Mouse (Mus musculus) left cerebral cortex, adult 6 months (tissue): Measurements from ENCODE around the gene Lrfn4. TPM values are rescaled to one million over a fixed set of nuclear protein-coding genes. Genes with fewer than 3 reads are reported as not detected.

ENCODE experiments used
- long read RNA-seq, 2 experiments: library from polyadenylated mRNA; unstranded; transcript quantifications; one replicate each; pipeline ENCODE4 v2.0.0; 2019 to 2020
- polyA plus RNA-seq: library from polyadenylated mRNA; unstranded; fragments of <200 nt; fragmentation: Nextera tagmentation; gene quantifications from 2 replicates; pipeline ENCODE4 v1.2.3, GENCODE M21; 2021

Gene Lrfn4
- 2.0 and 4.3 TPM in 2 replicates for polyA plus RNA-seq
- long read RNA-seq, experiment 1, partial matches to known transcripts, result 1 of 3 reads
- long read RNA-seq, experiment 1, other reads (novel, unspliced or antisense), result 0 of 3 reads
- long read RNA-seq, experiment 2, partial matches to known transcripts, result 0 of 6 reads
- long read RNA-seq, experiment 2, other reads (novel, unspliced or antisense), result 4 of 6 reads

GRCm38 (mm10) chr19:4615151-4616093 is at the start of gene Lrfn4:
Gene Lrfn4 (minus strand): TSS chr19:4615667.

GRCm38 (mm10) chr19:4625179-4625828 is 9.8 kb upstream of the Lrfn4 start, which contains the start of gene Rce1:
Gene Rce1 (minus strand): TSS chr19:4625641.

Other genes with a start within 250 kb of the Lrfn4 start
- gene Kdm2a, start 217.4 kb downstream of the Lrfn4 start, polyA plus RNA-seq, result 8.5 and 13.1 TPM in 2 replicates
- gene Rhod, start 176.2 kb downstream of the Lrfn4 start, polyA plus RNA-seq, result 0.95 and 1.1 TPM in 2 replicates
- gene Syt12, start 138.2 kb downstream of the Lrfn4 start, polyA plus RNA-seq, result 18.4 and 23.7 TPM in 2 replicates
- gene 2010003K11Rik, start 117.1 kb downstream of the Lrfn4 start, polyA plus RNA-seq, result not detected in 2 replicates
- 20.7 and 20.8 TPM in 2 replicates for gene Pcx, start 105.2 kb downstream of the Lrfn4 start, polyA plus RNA-seq
- gene Rce1, start 10.0 kb upstream of the Lrfn4 start, polyA plus RNA-seq, result 39.4 and 51.1 TPM in 2 replicates
- gene Gm960, start 83.0 kb upstream of the Lrfn4 start, polyA plus RNA-seq, result 5.0 and 5.5 TPM in 2 replicates
- gene Sptbn2, start 95.5 kb upstream of the Lrfn4 start, polyA plus RNA-seq, result 48.6 and 61.2 TPM in 2 replicates
- gene Rbm4b, start 140.8 kb upstream of the Lrfn4 start, polyA plus RNA-seq, result 21.5 and 24.9 TPM in 2 replicates
- gene Rbm4, start 178.2 kb upstream of the Lrfn4 start, polyA plus RNA-seq, result 25.7 and 26.6 TPM in 2 replicates
- gene Gm21992, start 195.9 kb upstream of the Lrfn4 start, polyA plus RNA-seq, result 5.1 and 8.4 TPM in 2 replicates
- gene Rbm14, start 196.0 kb upstream of the Lrfn4 start, polyA plus RNA-seq, result 7.6 and 11.1 TPM in 2 replicates
- gene Ccs, start 223.7 kb upstream of the Lrfn4 start, polyA plus RNA-seq, result 37.7 and 46.6 TPM in 2 replicates
- gene Ccdc87, start 223.7 kb upstream of the Lrfn4 start, polyA plus RNA-seq, result 1.5 and 1.8 TPM in 2 replicates
- gene Ctsf, start 239.5 kb upstream of the Lrfn4 start, polyA plus RNA-seq, result 79.0 and 97.4 TPM in 2 replicates